ENCODE assay signal across 11 mouse cellular contexts in genomic region chr2:107519761-107520160, GRCm38 (mm10).
DNase-seq lines count a peak whose midpoint lies in the region; ATAC-seq lines count a peak whose summit lies in the region.
"Had no signal": no experiment of that assay in that cellular context is flagged by ENCODE, and none has a peak within 500 bp of the region (broad histone marks: within the 10 kb centered on the region; RNA-seq: fewer than 3 reads in every experiment).

No protein-coding gene starts in this region.

- no peak overlapping the region for H3K4me2 ChIP-seq in midbrain, embryonic 14.5 days (ENCODE audit: low read length)
- H3K4me2 ChIP-seq in midbrain, embryonic 15.5 days: no peak overlapping the region
- no peak overlapping the region for H3K4me2 ChIP-seq in hindbrain, embryonic 11.5 days (replicated peaks; ENCODE audit: low read depth, low read length)

- H3K9ac ChIP-seq in midbrain, embryonic 14.5 days (replicated peaks; ENCODE audit: low read length): no peak overlapping the region
- no peak overlapping the region for H3K9ac ChIP-seq in midbrain, embryonic 15.5 days
- no peak overlapping the region for H3K9ac ChIP-seq in hindbrain, embryonic 11.5 days (ENCODE audit: low read depth, low read length)
- H3K9ac ChIP-seq: liver, postnatal 0 days had no signal

- no peaks in the 10 kb centered on the region for H3K4me1 ChIP-seq in midbrain, embryonic 14.5 days (ENCODE audit: control insufficient read depth, insufficient read depth, low read length)
- peaks cover 3% of the 10 kb centered on the region; the same call in 1 of the 2 replicates for H3K4me1 ChIP-seq in midbrain, embryonic 15.5 days
- H3K4me1 ChIP-seq in hindbrain, embryonic 11.5 days (replicated peaks; ENCODE audit: control insufficient read depth, insufficient read depth, low read length): no peaks in the 10 kb centered on the region
- H3K4me1 ChIP-seq: midbrain, embryonic 10.5 days had no signal

- no peaks in the 10 kb centered on the region for H3K36me3 ChIP-seq in midbrain, embryonic 14.5 days (ENCODE audit: control insufficient read depth, insufficient read depth, low read length)
- no peaks in the 10 kb centered on the region for H3K36me3 ChIP-seq in midbrain, embryonic 15.5 days (replicated peaks)
- no peaks in the 10 kb centered on the region for H3K36me3 ChIP-seq in hindbrain, embryonic 11.5 days (ENCODE audit: control insufficient read depth, insufficient read depth, low read length)
- H3K36me3 ChIP-seq: midbrain, embryonic 10.5 days had no signal

- 0 out of 2 replicates have a peak overlapping the region, but pooled peaks have one; percentile 4 for H3K27ac ChIP-seq in midbrain, embryonic 14.5 days (replicated peaks; ENCODE audit: low read depth, low read length)
- no peak overlapping the region for H3K27ac ChIP-seq in midbrain, embryonic 15.5 days
- H3K27ac ChIP-seq in hindbrain, embryonic 11.5 days (ENCODE audit: low read depth, low read length): no peak overlapping the region
- H3K27ac ChIP-seq: midbrain, embryonic 10.5 days had no signal

- 67% methylated on average over 4 of the region's 4 CpGs for WGBS in midbrain, embryonic 14.5 days
- 58% methylated on average over 4 of the region's 4 CpGs for WGBS in midbrain, embryonic 15.5 days
- WGBS in hindbrain, embryonic 11.5 days: 78% methylated on average over 4 of the region's 4 CpGs

- no peaks in the 10 kb centered on the region for H3K9me3 ChIP-seq in midbrain, embryonic 14.5 days (ENCODE audit: control insufficient read depth, low read length)
- H3K9me3 ChIP-seq in midbrain, embryonic 15.5 days: no peaks in the 10 kb centered on the region
- H3K9me3 ChIP-seq in hindbrain, embryonic 11.5 days (ENCODE audit: control insufficient read depth, low read length): no peaks in the 10 kb centered on the region
- H3K9me3 ChIP-seq: midbrain, embryonic 10.5 days had no signal

- no peak for DNase-seq in midbrain, embryonic 14.5 days
- DNase-seq in frontal cortex, postnatal 14 days (ENCODE audit: low spot score in 2 of 2): peak; percentile 43 to 66
- peak; percentile 49 to 53 for DNase-seq in layer of hippocampus, postnatal 36 days
- DNase-seq in right cerebral cortex, postnatal 25 days: peak; percentile 70
- no peak for DNase-seq in lung, postnatal 36 days
- DNase-seq in hindbrain, embryonic 11.5 days (ENCODE audit: low spot score): no peak
- DNase-seq in embryo, embryonic 9.5 days (ENCODE audit: extremely low spot score): no peak
- DNase-seq: liver, postnatal 0 days had no signal

- H3K27me3 ChIP-seq in midbrain, embryonic 14.5 days (ENCODE audit: control insufficient read depth, insufficient read depth, low read length): no peaks in the 10 kb centered on the region
- H3K27me3 ChIP-seq in midbrain, embryonic 15.5 days (replicated peaks): no peaks in the 10 kb centered on the region
- H3K27me3 ChIP-seq in hindbrain, embryonic 11.5 days (ENCODE audit: control insufficient read depth, insufficient read depth, low read length): no peaks in the 10 kb centered on the region
- H3K27me3 ChIP-seq: CH12.LX had no signal

- no peak overlapping the region for H3K4me3 ChIP-seq in midbrain, embryonic 14.5 days (replicated peaks; ENCODE audit: low read depth, low read length)
- H3K4me3 ChIP-seq in midbrain, embryonic 15.5 days: no peak overlapping the region
- H3K4me3 ChIP-seq in hindbrain, embryonic 11.5 days (ENCODE audit: low read depth, low read length): no peak overlapping the region
- H3K4me3 ChIP-seq: midbrain, embryonic 10.5 days had no signal

- no peak for ATAC-seq in midbrain, embryonic 14.5 days (ENCODE audit: low FRiP score, low TSS enrichment)
- no peak for ATAC-seq in midbrain, embryonic 15.5 days (replicated peaks)
- no peak for ATAC-seq in hindbrain, embryonic 11.5 days (ENCODE audit: low FRiP score)
- ATAC-seq: liver, postnatal 0 days had no signal

Comparison
In these comparisons a context has a peak if more than half of its experiments do, and no peak if none do; other contexts are left out.
1. DNase-seq: peak in frontal cortex, postnatal 14 days (2 of 2), layer of hippocampus, postnatal 36 days (2 of 2) and right cerebral cortex, postnatal 25 days (single experiment); none in midbrain, embryonic 14.5 days (single experiment), lung, postnatal 36 days (single experiment), hindbrain, embryonic 11.5 days (single experiment) and embryo, embryonic 9.5 days (single experiment).